Mouse (Mus musculus) yolk sac, embryonic 10.5 days (tissue): ENCODE measurements around the gene Abcb8.
A peak's percentile ranks its signal among the peaks of the same experiment; 100 is the strongest.

Experiments
- DNase-seq: peaks from one replicate; pipeline ENCODE4 v3.0.0-alpha.2; 2017; ENCODE audit warnings: low spot score

Abcb8 gene

DNA sequence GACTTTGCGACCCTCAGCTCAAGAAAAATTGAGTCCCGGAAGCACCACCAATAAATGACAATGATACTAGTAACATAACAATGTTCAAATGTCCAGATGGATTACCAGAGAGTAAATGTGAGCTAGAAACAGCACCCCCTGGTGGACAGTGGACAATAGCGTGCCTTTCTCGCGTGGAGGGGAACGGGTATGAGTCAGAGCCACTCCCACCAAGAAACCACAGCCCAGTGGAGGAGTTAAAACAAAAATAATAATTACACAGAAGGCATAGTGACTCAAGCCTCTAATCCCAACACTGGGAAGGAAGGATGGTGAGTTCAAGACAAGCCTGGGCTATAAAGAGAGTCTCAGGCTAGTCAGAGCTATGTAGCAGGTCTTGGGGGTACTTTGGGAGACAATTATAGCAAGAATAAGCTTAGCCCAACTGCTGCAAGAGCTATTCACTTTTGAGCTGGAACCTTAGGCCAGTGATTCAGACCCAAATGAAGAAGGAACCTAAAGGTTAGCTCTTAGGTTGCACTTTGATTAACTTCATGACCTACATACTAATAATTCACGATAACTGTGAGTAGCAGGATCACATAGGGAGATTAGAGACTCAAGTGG is at the start of gene Abcb8:
Gene Abcb8, plus strand, starts transcription at position 272 of the 606 bp plus-strand sequence.
- peak; percentile 47 for DNase-seq

DNA sequence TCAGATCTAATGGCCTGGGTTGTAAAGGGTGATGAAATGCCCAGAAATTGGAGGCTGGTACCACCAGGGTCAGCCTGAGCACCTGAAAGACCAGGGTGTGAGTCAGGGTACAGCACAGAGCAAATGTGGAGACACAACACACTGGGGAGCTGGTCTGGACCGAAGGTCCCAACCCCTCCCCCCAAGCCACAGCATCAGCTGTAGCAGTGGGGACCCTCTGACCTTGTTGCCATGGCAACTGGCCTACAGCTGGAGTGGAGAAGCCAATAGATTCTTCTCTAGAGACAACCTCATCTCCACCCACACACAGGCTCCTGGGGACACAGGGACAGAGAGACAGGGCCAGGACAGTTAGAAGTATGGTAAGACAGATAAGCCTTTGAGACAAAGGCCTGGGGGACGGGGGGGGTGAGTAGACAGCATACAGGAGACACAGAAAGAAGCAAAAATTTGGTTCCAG is 49.5 kb upstream of the Abcb8 start:
- DNase-seq: no peak

DNA sequence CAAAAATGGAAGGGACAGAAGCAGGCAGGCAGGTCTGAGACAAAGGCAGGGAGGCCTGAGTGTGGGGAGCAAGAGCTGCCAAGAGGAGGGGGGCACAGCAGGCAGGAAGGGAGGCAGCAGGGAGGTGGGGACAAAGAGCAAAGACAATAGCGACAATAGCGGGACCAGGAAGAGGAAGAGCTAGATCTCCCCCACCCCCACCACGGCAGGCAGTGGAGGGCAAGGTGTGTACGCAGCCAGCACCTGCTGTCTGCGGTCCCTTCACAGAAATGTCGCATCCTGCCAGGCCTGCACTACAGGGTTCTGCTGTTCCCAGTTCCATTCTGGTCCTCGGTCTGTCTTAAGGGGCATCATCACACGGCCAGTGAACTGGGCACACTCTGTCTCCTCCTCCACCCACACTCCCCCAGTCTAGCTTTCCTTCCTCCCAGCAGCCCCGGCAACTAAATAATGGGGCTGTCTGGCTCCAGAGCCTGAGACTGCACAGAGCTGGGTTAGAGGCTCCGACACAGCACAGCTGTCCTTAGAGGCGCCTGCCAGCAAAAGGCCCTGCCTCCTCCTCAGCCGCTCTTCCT is 48.9 kb upstream of the Abcb8 start:
- no peak for DNase-seq

DNA sequence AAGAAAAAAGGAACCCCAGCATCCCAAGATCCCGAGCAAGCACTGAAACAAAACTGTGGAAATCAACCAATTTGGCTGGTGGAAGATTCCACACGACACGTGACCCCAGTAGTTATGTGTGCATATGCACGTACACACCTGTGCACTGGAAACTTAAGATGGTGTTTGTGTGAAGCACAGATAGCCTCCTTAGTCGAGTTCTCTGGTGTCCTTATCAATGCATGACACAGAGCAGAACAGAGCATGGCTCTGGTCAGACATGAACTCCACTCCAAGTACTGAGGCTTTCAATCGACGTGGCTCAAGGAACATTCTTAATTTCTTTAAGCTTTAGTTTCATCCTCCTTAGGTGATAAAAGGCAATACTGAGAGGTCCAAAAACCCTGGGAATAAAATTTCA is 47.1 kb upstream of the Abcb8 start:
- DNase-seq: no peak

DNA sequence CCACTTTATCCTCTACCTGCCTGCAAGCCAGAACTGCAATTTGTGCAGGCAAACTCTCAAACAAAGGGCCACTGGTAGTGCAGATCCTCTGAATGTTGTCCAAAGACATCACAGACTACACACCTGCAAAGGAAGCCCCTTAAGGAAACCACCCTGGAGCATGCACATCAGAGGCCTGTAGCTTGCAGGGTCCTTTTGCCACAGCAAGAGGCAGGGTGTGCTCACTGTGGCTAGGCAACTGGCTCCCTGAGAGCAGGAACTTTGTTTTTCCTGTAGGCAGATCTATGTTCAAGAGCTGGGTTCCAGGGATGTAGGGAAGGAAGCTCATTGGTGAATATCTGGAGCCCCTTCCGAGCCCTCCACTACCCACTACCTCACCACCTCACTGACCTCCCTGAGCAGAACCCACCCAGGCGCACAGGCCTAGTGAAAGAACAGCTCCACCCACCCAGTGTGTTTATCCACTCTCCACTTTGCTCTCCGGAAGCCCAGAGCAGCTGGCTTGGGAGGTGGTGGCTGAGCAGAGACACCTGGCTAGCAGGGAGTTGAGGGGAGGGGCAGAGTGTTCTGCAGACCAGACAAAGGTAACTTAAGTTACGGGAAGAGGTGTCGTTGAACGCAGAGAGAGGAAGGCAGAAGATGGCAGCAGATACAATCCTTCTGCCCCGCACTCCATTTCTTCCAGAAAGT is 46.1 kb upstream of the Abcb8 start:
- no peak for DNase-seq

DNA sequence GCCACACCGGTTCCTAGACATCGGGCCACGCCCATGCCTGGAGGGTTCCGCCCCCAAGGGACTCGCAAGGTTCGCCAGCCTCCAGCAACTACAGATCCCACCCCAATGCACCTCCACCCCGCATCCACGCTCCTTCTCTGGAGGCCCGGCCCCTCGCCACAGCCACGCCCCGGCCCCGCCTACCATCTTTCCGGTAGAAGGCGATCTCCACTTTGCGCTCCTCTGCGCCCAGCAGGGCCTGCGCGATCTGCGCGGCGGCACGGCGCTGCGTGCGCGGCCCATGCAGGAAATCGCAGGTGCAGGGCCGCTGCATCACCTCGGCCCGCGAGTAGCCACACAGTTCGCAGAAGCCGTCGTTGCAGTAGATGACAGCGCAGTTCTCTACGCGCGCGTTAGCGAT is 45.3 kb upstream of the Abcb8 start:
- DNase-seq: peak; percentile 76

DNA sequence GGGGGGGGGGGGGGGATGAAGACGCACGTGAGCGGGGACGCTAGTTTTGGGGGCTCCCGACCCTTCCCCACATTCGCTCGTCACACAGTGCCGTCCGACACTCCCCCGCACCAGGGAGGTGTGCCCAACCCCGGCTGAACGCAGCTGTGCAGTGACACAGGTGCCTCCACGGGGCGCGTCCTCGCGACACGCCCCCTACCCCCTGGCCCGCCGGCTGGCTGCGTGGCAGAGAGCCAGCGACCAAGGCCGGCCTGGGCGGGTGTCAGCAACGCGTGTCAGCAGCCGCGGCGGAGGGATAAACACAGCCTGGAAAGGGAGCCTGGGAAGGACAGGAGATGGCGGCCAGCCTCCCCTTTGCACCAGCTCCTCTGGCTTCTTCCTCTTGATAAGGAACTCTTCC is 44.9 kb upstream of the Abcb8 start:
- no peak for DNase-seq

DNA sequence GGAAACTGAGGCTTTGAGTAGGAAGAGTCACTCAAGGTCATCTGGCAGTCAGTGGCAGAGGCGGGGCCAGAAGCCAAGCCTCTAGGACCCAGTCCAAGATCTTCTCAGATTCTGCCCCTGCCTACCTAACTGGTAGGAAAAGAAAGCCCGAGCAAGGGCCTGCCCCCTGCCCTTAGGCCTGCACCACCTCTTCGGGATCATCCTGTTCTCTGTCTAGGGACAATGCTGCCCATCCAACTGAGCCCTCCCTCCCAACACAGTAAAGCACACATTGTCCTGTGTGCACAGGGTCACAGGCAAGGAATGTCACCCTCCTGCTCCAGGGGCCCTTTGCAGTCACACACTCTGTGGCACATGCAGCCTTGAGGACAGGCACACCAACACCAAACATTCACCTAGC is 43.4 kb upstream of the Abcb8 start:
- DNase-seq: no peak

DNA sequence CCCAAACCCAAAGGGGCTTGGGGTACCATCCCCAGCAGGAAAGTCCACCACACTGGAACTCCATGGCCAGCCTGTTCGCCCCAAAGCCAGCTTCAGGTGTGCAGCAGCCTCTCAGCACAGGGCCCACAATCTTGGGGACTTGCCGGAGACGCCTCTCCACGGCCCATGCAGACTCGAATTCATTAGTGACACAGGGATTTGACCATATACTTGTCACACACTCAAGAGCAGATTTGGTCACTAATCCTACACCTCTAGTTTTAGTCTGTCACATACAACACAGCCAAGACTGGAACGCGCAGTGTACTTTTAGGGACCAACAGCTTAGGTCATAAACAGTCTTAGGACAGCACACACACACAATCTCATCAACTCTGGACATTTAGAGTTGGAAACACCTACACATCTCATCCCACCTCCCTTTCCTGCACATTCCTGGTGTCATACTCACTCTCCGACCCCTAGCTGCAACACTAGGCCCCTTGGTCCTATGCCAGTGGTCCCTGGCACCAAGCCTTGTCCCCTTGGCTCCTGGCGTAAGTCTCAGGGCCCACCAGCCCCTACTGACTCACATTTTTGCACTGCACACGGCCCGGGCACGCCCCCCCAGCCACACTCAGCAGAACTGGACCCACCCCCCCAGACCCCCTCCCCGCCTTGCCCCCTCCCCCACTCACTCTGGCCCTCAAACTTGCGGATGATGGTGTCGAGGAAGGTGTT is 42.8 kb upstream of the Abcb8 start:
- no peak for DNase-seq

DNA sequence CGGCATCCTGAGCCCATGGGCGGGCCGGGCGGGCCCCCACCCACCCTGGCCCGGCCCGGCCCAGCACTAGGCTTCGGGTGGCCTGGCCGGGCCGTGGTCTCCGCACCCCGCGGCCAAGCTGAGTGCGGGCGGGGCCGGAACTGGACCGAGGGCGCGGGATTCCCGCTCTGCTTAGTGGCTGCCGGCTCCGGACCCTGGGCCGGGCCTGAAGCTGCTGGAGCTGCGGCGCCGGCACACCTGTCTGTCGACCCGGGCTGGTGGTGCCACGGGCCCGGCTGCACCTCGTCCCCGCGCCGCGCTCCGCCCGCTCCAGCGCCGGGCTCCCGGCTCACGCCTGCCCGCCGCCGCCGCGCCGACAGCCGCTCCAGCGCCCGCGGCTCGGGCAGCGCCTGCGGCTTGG is 42.2 kb upstream of the Abcb8 start, which contains the start of gene Kcnh2:
Gene Kcnh2, minus strand, starts transcription at position 327 of the 400 bp plus-strand sequence.
- no peak for DNase-seq

DNA sequence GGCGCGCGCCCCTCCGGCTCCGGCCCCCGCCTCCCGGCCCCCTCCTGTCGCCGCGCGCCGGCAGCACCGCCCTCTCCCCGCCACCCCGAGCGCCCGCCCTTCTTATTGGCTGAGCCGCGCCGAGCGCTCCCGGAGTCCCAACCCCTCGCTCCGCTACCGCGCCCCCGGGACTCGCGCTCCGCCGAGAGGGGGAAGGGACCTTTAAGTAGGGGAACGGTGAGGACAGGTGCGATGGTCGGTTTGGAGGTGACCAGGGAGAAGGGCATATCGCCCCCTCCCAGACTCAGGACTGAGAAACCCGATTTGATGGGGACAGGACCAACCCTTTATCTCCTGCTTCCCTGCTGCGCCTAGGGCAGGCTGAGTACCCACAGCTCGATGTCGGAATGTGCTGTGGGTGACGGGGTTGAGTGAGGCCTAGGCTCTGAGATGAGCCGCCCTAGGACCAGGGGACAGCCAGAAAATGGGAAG is 41.7 kb upstream of the Abcb8 start:
- DNase-seq: peak; percentile 85

DNA sequence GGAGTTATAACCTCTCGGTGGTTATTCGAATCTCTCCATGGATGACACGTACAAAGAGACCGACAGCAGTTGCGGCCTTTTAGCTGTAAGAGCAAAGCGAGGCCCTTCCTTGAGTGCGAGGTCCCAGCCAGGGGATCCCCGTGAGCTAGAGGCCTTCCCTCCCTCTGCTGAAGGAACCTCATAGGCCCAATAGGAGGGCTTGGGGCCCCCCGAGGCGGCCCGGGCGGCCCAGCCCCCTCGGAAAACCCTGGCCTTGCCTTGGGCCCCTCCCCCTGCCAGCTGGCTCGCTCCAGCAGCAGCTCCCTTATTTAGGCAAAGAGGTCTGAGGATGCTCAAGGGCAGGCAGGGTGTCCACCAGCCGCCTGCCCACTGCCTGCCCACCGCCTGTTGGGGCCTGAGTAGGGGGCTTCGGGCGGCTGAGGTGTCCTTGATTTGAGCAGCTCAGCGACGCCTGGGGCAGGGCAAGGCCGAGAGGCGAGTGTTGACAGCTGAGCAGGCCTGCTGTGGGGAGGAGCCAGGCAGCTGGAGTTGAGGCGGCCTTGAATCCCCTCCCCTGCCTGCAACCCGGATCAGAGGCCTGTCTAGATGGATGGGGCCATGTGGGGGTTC is 41.1 kb upstream of the Abcb8 start:
- DNase-seq: peak; percentile 63

DNA sequence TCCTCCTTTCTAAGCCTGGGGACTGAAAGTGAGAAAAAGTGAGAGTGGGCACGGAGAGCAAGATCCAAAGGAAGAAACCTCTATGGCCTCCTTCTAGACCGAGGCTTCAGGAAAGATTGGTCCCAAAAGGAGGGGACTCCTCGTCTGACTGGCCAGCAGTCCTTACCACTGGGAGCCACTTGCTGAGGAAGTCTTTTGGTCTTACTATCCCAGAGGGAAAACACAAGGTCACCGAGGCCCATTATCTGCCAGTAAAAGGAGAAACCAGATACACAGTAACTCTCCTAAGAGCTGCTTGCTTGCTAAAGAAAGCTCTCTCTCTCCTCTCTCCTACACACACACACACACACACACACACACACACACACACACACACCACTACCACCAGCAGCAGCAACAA is 40.1 kb upstream of the Abcb8 start:
- DNase-seq: no peak

DNA sequence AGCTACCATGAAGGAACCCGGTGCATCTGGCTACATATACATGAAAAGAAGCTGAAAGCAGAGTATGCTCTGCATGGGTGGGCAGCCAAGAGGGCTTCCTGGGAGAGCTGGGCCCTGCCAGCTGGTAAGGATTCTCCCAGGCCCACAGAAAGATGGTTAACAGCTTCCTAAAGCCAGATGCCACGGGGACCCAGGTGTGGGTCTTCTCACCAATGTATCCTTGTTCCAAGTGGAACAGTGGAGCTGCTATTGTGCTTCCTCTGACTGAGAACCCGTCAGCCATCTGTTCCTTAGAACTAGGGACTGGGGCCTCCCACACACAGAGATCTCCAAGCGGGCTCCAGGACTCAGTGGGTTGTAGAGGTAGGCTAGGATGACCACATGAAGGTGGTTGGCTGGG is 36.7 kb upstream of the Abcb8 start:
- no peak for DNase-seq

DNA sequence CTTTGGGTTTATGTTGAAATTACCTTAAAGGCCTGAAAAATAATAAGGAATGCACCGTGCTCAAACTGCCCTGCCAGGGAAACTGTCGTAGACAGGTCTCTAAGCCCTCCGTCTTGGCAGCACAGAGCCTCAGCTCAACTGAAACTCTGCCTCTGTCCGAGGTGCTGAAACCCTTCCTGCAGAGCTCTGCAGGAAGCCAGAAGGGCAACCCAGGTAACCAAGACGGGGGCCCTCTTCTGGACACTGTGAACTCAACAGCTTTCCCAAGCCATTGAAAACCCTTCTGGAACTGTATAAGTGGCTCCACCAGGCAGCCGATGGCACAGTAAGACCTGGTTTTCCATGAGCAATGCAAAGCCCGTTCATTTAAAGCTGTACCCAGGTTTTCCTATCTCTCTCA is 36.0 kb upstream of the Abcb8 start:
- peak; percentile 78 for DNase-seq

DNA sequence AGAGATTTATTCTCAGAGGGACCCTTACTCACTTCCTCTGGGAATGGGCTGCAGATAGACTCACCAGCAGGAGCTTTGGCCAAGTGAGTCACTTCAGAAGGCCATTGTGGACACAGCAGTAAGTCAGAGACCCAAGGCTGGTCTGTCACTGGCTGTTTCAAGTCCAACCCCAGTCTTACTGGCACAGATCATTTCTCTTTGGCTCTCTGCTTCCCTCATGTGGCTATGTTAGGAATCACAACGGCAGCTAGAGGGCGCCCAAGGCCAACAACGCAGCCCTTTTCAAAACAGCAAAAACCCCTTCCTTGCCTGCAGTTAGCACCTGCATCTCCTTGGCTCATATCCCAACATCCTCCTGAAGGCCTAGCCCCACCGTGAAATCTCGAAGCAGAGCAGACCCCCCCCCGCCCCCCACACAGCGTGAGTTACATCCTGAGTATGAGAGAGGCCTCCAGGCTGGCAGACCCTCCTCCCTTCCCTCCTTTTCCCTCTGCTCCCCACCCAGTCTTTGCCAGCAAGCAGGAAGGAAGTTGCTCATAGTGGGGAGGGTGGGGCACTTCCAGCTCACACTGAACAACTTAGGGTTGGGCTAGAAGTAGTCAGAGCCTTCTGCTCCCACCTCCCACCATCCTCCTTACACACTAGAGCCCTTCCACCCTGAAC is 32.5 kb upstream of the Abcb8 start:
- peak; percentile 77 for DNase-seq

DNA sequence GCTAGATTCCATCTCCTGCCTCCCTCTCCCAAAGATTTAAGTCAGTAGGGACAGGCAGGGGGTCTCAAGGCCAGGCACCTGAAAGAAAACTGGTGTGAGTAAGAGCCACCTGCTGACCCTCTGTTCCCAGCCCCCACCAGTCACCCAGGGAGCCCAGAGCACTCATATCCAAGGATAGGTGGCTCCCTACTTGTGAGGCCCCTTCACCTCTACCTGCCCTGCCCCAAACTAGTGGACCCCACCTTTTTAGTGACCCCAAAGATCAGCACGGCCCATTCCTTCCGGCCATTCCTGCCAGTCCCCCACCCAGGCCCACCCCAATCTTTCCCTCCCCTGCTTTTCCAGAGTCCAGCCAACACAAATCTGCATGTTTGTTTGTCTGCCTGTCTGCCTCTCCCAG is 30.0 kb upstream of the Abcb8 start:
- DNase-seq: no peak

DNA sequence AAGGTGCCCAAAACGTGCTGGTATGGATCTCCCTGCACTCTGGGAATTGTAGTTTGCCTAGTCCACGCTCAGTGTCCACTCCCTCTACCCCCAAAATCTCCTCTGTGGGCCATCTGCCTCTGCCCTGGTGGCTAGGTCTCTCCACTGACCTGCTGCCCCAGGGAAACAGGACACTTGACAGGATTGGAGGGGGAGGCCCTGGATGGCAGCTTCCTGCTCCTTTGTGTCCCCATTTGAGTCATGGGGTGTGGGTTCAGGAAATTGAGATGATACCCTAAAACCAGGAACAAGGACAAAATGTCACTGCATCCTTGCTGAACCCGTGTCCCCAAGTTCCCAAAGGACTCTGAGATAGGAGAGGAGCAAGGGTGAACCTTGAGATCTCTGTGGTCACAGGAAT is 29.4 kb upstream of the Abcb8 start:
- no peak for DNase-seq

DNA sequence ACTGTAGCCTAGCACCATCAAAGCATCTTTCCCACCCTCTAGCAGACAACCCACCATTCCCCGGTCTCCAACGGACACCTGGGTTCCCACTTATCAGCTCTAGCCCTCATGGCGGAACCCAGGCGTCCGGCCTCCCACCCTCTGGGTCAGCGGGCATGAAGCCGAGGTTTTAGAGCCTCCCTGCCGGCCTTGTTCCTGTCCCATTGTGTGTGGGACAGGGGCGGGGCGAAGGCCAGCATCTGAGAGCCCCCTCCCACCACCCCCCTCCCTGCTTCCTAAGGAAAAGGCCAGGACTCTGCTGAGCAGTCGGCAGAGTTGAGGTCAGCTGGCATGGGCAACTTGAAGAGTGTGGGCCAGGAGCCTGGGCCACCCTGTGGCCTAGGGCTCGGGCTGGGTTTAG is 29.0 kb upstream of the Abcb8 start, which contains the start of gene Nos3:
Gene Nos3, plus strand, starts transcription at position 303 of the 400 bp plus-strand sequence.
- DNase-seq: peak; percentile 23

DNA sequence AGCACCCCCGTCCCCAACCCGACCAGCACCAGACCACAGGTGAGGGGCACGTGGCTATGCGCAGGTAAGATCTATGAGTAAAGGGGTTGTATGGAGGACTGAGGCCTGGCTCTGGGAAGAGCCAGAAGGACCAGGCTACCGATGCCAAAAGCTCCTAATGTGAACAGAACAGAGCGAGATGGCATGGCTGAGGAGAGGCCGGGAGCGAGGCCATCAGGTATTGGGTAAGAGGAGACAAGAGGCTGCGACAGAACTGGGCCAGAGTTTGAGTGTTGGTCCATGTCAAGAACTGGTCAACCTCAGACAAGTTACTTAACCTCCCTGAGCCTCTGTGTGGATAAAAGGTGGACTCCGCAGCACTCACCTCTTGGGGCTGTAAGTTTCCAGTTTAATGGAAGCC is 28.5 kb upstream of the Abcb8 start:
- DNase-seq: no peak

DNA sequence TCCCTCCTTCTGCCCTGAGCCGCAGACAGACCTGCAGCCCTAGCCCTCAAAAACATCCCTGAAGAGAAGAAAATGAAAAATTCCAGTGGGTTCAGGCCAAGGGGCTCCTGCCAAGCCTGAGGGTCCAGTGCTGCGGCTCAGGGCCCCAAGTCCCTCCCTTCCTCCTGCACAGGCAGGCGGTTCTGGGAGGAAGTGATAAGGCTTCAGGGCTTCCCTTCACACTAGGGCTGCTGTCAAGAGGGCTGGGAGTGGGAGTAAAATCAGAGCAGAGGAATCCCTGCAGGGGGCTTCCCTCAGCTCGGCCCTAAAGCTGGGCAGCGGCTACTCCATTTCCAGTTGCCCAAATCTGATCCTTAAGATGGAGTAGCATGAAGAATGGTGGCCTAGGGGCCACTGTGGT is 27.9 kb upstream of the Abcb8 start:
- no peak for DNase-seq

DNA sequence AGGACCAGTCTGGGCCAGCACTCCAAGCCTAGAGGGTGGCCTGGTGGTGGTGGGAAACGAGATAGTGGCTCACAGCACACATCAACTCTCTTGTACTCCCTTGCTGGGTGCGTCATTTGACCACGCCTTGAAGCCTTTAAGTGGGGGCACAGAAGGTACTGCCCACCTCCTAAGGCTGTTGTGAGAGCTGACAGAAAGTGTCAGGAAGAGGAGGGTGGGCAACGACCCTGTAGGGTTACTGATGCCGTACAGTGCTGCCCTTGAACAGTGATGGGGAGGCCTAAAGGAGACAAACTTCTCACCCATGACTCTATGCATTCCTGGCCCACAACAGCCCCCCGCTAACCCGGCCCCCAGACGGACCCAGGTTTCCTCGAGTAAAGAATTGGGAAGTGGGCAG is 27.0 kb upstream of the Abcb8 start:
- no peak for DNase-seq
